Mouse (Mus musculus): Measurements from ENCODE around the gene Atp1b3.

GRCm38 (mm10) chr9:96399425-96399878 lies 35.2 kb upstream of the Atp1b3 start:
- no peak for TF ChIP-seq CTCF (IDR thresholded peaks at IDR 0.05; ENCODE audit: low read depth)
- no peak for TF ChIP-seq EP300 (optimal IDR thresholded peaks at IDR 0.05)

Data from stomach, postnatal 0 days (tissue).